Mouse (Mus musculus) midbrain, embryonic 13.5 days (tissue): ENCODE data around the gene Mcub. TPM values are rescaled to one million over a fixed set of nuclear protein-coding genes. Genes with fewer than 3 reads are reported as not detected.

Experiments used
- ATAC-seq: fragments of 200-750 bp; cut with Nextera tagmentation; 2 replicates; pipeline ENCODE4 v1.8.0; 2017; ENCODE audit warnings: mild to moderate bottlenecking, moderate TSS enrichment, moderate library complexity
- H3K27ac ChIP-seq: fragments of 300-500 bp; sonication (generic); 2 replicates; pipeline ENCODE4 v1.5.1; 2015; ENCODE audit warnings: inconsistent platforms, mild to moderate bottlenecking, moderate library complexity
- H3K27me3 ChIP-seq: fragments of 300-500 bp; sonication (generic); 2 replicates; pipeline ENCODE4 v1.6.1; 2015; ENCODE audit warnings: mild to moderate bottlenecking, inconsistent platforms
- H3K36me3 ChIP-seq: fragments of 300-500 bp; sonication (generic); 2 replicates; pipeline ENCODE4 v1.6.1; 2015; ENCODE audit warnings: mild to moderate bottlenecking, inconsistent platforms
- H3K4me1 ChIP-seq: fragments of 300-500 bp; sonication (generic); replicated peaks from 2 replicates; pipeline ENCODE4 v1.6.1; 2015; ENCODE audit warnings: inconsistent platforms
- H3K4me2 ChIP-seq: fragments of 300-500 bp; sonication (generic); replicated peaks from 2 replicates; pipeline ENCODE4 v1.6.1; 2015; ENCODE audit warnings: moderate library complexity, mild to moderate bottlenecking, inconsistent platforms
- H3K4me3 ChIP-seq: fragments of 300-500 bp; sonication (generic); replicated peaks from 2 replicates; pipeline ENCODE4 v1.5.1; 2015; ENCODE audit warnings: mild to moderate bottlenecking, inconsistent platforms
- H3K9ac ChIP-seq: fragments of 300-500 bp; sonication (generic); replicated peaks from 2 replicates; pipeline ENCODE4 v1.6.1; 2015; ENCODE audit warnings: mild to moderate bottlenecking, inconsistent platforms
- H3K9me3 ChIP-seq: fragments of 300-500 bp; sonication (generic); 2 replicates; pipeline ENCODE4 v1.6.1; 2016; ENCODE audit warnings: mild to moderate bottlenecking, inconsistent platforms
- WGBS: fragments of 180-500 bp; shearing (Covaris S2); methylation state at CpG from one replicate; pipeline ENCODE4 v1.1.7; 2015; 5-methylcytosine and 5-hydroxymethylcytosine counted together
- polyA plus RNA-seq: library from polyadenylated mRNA; unstranded; fragments of >200 nt; fragmentation: Nextera tagmentation; extraction: Ambion mirVana; gene quantifications from 2 replicates; pipeline ENCODE4 v1.2.1, GENCODE M21; 2015

Gene Mcub
- polyA plus RNA-seq, 1 experiment from 2014 or later: 3.9 TPM

DNA sequence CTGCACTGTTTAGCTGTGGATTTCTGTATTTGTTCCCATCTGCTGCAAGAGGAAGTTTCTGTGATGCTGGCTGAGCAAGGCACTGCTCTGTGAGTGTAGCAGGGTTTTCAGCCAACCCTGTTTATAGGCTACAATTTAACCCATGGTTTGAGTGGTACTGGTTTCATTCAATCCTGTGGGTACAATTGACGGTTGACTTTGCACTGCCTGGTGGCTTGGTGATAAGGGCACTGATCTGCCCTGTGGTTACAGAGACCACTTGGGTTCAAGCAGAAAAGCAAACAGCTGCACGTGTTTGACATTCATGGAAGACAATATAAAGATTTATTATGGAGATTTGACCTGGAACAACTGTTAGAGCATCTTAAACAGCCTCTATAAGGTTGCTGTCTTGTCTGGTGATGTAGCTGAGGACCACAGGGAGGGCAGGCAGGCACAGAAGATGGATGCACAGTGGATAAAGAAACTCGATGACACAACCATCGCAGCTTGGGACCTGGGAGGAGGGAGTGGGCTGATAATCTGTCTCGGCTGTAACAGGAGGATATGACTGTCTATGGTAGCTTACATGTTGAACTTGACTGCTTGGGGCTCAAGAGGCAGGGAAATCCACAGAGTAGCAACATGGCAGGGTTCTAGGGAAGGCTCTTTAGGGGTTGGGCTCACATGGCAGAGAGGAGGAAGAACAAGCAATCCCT is 23.6 kb downstream of the Mcub start:
- H3K36me3 ChIP-seq: no peaks in the 10 kb centered on the region
- H3K27ac ChIP-seq: no peak overlapping the region
- no peak overlapping the region for H3K4me2 ChIP-seq
- ATAC-seq: no peak
- H3K4me3 ChIP-seq: no peak overlapping the region
- H3K9me3 ChIP-seq: no peaks in the 10 kb centered on the region
- H3K9ac ChIP-seq: no peak overlapping the region
- 79% methylated on average over 5 of the region's 5 CpGs for WGBS
- no peaks in the 10 kb centered on the region for H3K4me1 ChIP-seq
- H3K27me3 ChIP-seq: no peaks in the 10 kb centered on the region

DNA sequence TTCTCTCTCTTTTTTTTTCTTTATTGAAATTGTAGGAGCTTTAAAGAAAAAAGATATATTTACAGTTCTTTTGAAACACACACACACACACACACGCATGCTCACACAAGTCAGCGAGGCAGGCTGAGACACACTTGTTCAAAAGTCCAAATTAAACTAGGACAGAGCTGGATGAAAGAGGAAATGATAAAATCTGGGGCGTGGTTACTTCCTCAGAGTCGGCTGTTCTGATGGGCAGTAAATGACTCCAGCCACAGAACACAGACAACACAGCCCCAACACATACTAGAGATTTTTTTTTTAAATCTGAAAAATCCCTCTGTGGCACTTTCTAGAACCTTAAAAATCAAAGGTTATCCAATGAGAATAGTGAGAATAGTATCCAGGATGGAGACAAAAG is 26.2 kb downstream of the Mcub start:
- Histone ChIP-seq H3K27ac (no peak overlapping the region), H3K27me3 (no peaks in the 10 kb centered on the region), H3K9me3 (no peaks in the 10 kb centered on the region), H3K36me3 (no peaks in the 10 kb centered on the region), H3K4me1 (no peaks in the 10 kb centered on the region), H3K4me2 (no peak overlapping the region), H3K9ac (no peak overlapping the region), H3K4me3 (no peak overlapping the region)
- ATAC-seq: no peak
- 89% methylated on average over 4 of the region's 4 CpGs for WGBS

DNA sequence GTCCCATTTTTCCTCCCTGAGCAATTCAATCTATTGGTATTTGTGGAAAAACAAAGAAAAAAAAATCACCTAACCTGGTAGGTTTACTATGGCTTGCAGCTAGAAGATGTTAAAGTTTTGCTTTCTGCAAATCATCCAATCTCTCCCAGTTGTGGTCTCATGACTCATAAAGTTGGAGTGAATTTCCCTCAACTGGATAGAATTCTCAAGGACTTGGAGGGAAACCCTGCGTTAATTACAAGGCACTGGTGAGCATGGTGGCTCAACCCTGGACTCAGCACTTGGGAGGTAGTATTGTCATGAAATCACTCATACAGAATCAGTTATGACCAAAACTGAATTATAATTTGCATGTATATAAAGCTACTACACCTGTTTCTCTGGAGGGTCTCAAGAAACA is 28.7 kb downstream of the Mcub start:
- Histone ChIP-seq H3K9ac (no peak overlapping the region), H3K36me3 (no peaks in the 10 kb centered on the region), H3K4me3 (no peak overlapping the region), H3K27me3 (no peaks in the 10 kb centered on the region), H3K4me1 (no peaks in the 10 kb centered on the region), H3K9me3 (no peaks in the 10 kb centered on the region), H3K4me2 (no peak overlapping the region), H3K27ac (no peak overlapping the region)
- WGBS: 93% methylated on average over 1 of the region's 1 CpGs
- no peak for ATAC-seq

DNA sequence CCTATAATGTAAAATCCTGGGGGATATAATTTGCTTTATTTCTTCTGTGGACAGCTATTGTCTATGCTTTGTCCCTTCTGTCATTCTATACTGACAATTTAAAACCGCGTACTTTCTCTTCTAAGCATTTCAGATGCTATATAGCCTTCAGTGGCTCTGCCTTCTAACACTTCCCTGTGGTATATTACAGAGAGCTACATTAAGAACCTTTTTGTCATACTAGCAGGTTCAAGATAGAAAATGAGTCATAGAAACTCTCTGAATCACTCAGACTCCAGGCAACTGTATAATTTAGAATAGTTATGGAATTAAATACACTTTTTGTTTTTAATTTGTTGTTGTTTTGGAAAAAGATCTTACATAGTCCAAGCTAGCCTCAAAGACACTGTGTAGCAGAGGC is 29.2 kb downstream of the Mcub start:
- Histone ChIP-seq H3K9ac (no peak overlapping the region), H3K9me3 (no peaks in the 10 kb centered on the region), H3K4me3 (no peak overlapping the region), H3K4me2 (no peak overlapping the region), H3K27me3 (no peaks in the 10 kb centered on the region), H3K36me3 (no peaks in the 10 kb centered on the region), H3K27ac (no peak overlapping the region), H3K4me1 (no peaks in the 10 kb centered on the region)
- no peak for ATAC-seq
- 96% methylated on average over 2 of the region's 2 CpGs for WGBS

DNA sequence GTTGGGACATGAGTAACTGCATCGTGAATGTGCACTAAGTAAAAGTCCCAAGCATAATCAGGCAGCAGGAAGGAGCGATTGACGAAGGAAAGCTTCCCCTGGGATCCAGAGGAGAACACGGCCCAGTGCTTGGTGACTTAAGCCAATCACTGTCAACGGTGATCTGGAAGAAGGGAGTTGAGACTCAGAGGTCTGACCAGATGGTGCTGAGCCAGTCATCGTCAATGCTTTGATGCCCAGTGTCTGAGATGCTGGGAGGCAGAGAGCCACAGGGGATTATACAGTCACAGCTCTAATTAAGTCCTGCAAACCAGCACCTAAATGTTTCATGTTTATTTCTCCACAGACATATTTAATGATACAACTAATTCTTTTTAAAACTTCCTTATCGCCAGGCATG is 30.9 kb downstream of the Mcub start:
- no peak overlapping the region for H3K9ac ChIP-seq
- 51% methylated on average over 7 of the region's 7 CpGs for WGBS
- H3K4me2 ChIP-seq: no peak overlapping the region
- ATAC-seq: no peak
- H3K4me3 ChIP-seq: no peak overlapping the region
- H3K4me1 ChIP-seq: no peaks in the 10 kb centered on the region
- no peaks in the 10 kb centered on the region for H3K27me3 ChIP-seq
- no peaks in the 10 kb centered on the region for H3K9me3 ChIP-seq
- H3K27ac ChIP-seq: no peak overlapping the region
- no peaks in the 10 kb centered on the region for H3K36me3 ChIP-seq

DNA sequence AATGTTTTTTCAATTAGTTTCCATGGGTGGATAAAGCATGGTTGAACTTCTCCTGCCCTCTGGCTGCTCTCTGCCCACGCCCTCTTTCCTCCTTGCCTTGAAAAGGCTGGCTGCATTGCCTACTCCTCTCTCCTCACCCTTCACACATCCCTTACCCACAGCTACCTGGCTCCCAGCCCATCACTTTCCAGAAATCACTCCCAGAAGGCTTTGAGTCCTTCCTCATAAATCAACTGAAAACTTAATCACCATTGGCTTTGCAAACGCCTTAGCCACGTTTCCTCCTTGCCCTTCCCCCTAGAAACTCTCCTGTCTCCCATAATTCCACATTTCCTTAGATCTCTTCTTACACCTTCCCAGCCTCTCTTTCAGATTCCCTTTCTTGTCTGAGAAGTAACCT is 32.2 kb downstream of the Mcub start:
- Histone ChIP-seq H3K4me3 (no peak overlapping the region), H3K27ac (no peak overlapping the region), H3K9ac (no peak overlapping the region), H3K36me3 (no peaks in the 10 kb centered on the region), H3K9me3 (no peaks in the 10 kb centered on the region), H3K4me2 (no peak overlapping the region), H3K27me3 (no peaks in the 10 kb centered on the region), H3K4me1 (no peaks in the 10 kb centered on the region)
- no peak for ATAC-seq
- WGBS: 73% methylated on average over 3 of the region's 3 CpGs

DNA sequence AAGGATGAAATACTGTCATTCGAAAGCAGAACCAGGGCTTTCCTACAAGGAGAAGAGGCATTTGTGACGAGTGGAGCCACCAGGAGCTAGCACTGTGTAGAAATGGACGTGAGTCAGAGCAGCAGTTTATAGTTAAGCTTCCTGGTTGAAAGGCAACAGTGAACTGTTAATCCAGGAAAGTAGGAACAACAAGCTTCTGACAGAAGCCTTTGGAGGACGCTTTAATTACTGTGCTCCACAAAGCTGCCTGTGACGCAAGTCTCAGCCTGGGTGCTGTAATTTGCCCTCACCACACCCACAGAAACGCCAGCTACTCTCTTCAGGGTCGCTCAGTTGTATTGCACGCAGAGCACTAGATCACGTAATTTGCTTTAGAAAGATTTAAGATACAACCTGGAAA is 33.4 kb downstream of the Mcub start:
- Histone ChIP-seq H3K9me3 (no peaks in the 10 kb centered on the region), H3K27ac (no peak overlapping the region), H3K36me3 (no peaks in the 10 kb centered on the region), H3K4me1 (no peaks in the 10 kb centered on the region), H3K9ac (no peak overlapping the region), H3K27me3 (no peaks in the 10 kb centered on the region), H3K4me2 (no peak overlapping the region), H3K4me3 (no peak overlapping the region)
- ATAC-seq: no peak
- WGBS: 58% methylated on average over 9 of the region's 9 CpGs

DNA sequence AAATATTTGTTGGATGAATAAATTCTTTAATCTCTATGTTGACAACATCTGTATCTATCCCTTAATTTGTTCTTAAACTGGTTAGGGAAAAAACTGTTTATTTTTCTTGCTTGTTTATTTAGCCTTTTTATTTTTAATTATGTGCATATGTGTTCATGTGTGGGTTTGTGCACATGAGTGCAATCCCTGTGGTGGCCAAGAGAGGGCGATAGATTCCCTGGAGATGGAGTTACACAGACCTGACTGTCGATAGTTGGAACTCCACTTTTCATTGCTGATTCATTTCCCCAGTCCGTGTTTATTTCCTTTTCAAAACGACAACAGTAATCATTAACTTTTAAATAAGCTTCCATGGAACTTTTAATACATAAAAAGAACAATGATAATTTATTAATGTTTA is 37.6 kb downstream of the Mcub start:
- 47% methylated on average over 4 of the region's 4 CpGs for WGBS

DNA sequence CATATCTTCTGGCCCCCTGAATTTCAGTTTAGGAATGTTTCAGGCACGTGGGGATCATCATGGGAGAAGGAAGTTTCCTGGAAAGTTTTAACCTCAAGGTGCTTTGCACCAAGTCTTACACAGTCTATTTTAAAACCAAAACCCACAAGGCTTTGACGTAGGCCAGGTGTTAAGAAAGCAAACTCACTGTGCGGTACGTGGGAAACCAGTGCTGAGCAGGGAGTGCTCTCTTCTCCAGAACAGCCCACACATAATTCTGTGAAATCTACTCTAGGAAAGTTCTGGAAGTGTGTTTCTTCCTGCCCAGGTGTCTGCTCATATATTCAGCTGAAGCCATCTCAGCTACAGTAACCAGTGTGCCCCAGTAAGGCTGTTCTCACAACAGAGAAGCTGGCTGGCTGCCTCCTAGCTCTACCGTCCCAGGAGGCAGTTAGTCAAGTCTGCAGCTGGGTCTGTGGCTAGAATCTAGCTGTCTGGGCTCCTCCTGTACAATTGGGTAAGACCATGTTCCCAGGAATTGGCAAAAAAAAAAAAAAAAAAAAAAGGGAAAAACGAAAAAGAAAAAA is 39.7 kb downstream of the Mcub start:
- ATAC-seq: no peak
- Histone ChIP-seq H3K27ac (no peak overlapping the region), H3K4me3 (no peak overlapping the region), H3K9ac (no peak overlapping the region), H3K4me2 (no peak overlapping the region), H3K4me1 (no peaks in the 10 kb centered on the region), H3K36me3 (no peaks in the 10 kb centered on the region), H3K9me3 (no peaks in the 10 kb centered on the region), H3K27me3 (no peaks in the 10 kb centered on the region)
- 80% methylated on average over 6 of the region's 6 CpGs for WGBS

More for the DNA sequence above, 37.6 kb downstream of the Mcub start:
- no peak for ATAC-seq
- H3K4me1 ChIP-seq: no peaks in the 10 kb centered on the region
- H3K27me3 ChIP-seq: no peaks in the 10 kb centered on the region
- no peaks in the 10 kb centered on the region for H3K9me3 ChIP-seq
- H3K4me3 ChIP-seq: no peak overlapping the region
- no peak overlapping the region for H3K4me2 ChIP-seq
- no peak overlapping the region for H3K9ac ChIP-seq
- no peak overlapping the region for H3K27ac ChIP-seq
- H3K36me3 ChIP-seq: no peaks in the 10 kb centered on the region

DNA sequence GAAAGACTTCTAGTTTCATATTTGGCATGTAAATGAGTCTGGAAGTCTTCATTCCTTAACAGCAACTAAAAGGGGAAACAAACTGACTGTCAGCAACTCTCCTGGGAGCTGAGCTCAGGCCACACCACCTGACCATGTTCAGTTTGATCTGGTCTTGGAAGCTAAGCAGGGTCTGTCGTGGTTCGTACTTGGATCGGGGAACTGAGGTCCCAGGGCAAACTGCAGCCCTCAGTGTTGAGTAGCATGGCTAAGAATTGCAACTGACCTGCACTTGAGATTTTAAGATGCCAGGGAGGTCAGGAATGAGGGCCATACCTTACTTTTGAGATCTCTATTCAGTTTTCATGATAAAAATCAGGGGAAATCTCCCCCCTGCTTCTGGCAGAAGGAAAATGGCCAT is 44.1 kb downstream of the Mcub start:
- 94% methylated on average over 3 of the region's 3 CpGs for WGBS
- Histone ChIP-seq H3K4me2 (no peak overlapping the region), H3K36me3 (no peaks in the 10 kb centered on the region), H3K27me3 (no peaks in the 10 kb centered on the region), H3K9me3 (no peaks in the 10 kb centered on the region), H3K4me1 (no peaks in the 10 kb centered on the region), H3K4me3 (no peak overlapping the region), H3K27ac (no peak overlapping the region), H3K9ac (no peak overlapping the region)
- no peak for ATAC-seq

DNA sequence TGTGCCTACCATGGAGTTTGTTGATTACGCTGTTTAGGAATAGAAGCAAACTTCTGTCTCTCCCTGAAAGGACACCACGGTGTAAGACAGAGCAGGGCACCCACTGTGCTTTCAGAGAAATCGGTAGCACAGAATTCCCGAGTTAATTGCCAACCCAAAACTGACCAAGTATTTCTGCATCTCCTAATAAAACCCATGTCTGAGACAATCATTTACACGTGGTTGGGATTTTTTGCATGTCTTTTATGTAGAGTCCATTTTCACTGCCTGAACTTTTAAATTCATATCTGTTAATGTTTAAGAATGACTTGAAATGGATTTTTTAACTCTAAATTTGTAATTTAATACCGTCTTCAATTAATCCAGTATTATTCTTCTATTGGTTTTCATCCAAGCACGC is 46.4 kb downstream of the Mcub start:
- 92% methylated on average over 7 of the region's 7 CpGs for WGBS
- H3K4me1 ChIP-seq: peaks cover 2% of the 10 kb centered on the region; the same call in 1 of the 2 replicates
- ATAC-seq: no peak

DNA sequence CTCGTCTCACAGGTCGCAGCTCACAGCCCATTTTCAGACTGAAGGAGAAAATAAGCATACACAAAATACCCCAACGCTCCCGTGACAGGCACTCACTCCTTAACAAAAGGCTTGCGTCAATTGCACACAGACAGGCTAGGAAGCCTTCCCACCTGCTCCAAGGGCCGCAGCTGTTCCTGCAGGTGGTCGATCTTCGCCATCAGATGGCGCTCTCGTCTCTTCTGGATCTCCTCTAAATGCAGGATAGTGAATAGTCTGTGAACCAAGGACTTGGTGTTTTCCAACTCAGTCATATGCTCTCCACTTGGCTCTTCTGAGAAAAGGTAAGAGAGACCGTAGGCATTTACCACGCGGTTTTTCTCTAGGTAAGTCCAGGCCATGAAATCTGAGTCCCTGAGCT is 51.6 kb downstream of the Mcub start:
- 14% methylated on average over 13 of the region's 13 CpGs for WGBS
- no peak overlapping the region for H3K4me3 ChIP-seq
- no peaks in the 10 kb centered on the region for H3K9me3 ChIP-seq
- no peak overlapping the region for H3K9ac ChIP-seq
- no peak overlapping the region for H3K4me2 ChIP-seq
- no peak overlapping the region for H3K27ac ChIP-seq
- ATAC-seq: peak; percentile 85
- no peaks in the 10 kb centered on the region for H3K27me3 ChIP-seq
- H3K4me1 ChIP-seq: peaks cover 6% of the 10 kb centered on the region; the same call in 1 of the 2 replicates
- peaks cover 8% of the 10 kb centered on the region; the same call in 1 of the 2 replicates for H3K36me3 ChIP-seq

More for the DNA sequence above, 46.4 kb downstream of the Mcub start:
- Histone ChIP-seq H3K4me3 (no peak overlapping the region), H3K4me2 (no peak overlapping the region), H3K27me3 (no peaks in the 10 kb centered on the region), H3K27ac (no peak overlapping the region), H3K9me3 (no peaks in the 10 kb centered on the region), H3K9ac (no peak overlapping the region), H3K36me3 (no peaks in the 10 kb centered on the region)

DNA sequence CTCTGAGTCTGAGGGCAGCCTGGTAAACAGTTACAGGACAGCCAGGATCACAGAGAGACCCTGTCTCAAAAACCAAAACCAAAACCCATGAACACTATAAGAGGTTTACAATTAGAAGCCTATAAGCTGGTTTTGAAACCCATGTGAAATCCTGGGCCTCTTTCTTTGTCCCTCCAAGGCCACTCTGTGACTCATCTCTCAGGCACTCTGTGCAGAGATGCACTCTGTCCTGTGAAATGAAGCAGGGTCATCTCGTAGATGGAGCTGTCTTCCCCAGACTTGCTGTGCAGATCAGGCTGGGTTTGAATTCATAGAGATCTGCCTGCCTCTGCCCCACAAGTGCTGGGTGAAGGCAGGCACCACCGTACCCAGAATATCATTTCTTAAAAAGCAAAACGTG is 52.6 kb downstream of the Mcub start:
- no peak for ATAC-seq
- Histone ChIP-seq H3K27ac (no peak overlapping the region), H3K4me3 (no peak overlapping the region), H3K9me3 (no peaks in the 10 kb centered on the region), H3K4me1 (peaks cover 6% of the 10 kb centered on the region; the same call in 1 of the 2 replicates), H3K9ac (no peak overlapping the region), H3K36me3 (peaks cover 8% of the 10 kb centered on the region; the same call in 1 of the 2 replicates), H3K27me3 (no peaks in the 10 kb centered on the region), H3K4me2 (no peak overlapping the region)
- WGBS: 86% methylated on average over 3 of the region's 3 CpGs
